Mouse (Mus musculus) 3134 (cell line): ENCODE data around the gene H2afy2.

Source experiments
- DNase-seq: peaks from one replicate; pipeline ENCODE4 v3.0.0-alpha.2; 2011; ENCODE audit warnings: low spot score; ENCODE audit not compliant: insufficient read length; ENCODE audit errors: extremely low read depth

H2afy2 gene

DNA sequence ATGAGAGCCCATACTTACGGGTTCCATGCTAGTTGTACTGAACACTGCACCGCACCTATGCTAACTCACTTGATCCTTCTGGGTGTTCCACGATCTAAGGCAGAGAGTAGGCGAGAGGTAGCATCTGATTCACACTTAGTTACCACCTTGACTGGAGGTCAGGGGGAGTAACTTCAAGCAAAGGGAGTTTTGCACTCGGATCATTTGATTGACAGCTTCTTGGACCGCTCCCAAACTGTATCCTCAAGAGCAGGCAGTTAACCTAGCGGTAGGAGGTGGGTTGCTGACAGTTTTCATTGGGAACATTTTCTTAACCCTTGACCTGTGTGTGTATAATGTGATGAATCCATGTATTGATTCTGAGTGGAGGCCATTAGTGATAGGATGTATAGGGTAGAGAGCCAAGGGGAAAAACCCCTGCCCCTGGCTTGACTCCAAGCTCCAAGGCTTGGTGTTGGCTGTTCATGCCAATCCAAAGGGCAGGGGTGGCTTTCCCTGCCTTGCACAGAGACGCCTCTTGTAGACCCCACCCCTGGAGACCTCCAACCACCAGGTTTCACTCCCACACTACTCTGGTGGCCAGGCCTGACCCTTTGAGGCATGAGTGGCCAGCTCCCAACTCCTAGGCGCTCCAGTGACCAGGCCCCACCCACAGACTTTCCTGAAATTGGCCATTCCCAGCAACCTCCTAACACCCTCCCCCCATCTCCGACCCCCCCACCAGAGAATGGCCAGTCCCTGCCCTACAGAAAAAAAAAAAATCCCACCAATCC lies 3.8 kb upstream of the H2afy2 start:
- DNase-seq, result no peak

DNA sequence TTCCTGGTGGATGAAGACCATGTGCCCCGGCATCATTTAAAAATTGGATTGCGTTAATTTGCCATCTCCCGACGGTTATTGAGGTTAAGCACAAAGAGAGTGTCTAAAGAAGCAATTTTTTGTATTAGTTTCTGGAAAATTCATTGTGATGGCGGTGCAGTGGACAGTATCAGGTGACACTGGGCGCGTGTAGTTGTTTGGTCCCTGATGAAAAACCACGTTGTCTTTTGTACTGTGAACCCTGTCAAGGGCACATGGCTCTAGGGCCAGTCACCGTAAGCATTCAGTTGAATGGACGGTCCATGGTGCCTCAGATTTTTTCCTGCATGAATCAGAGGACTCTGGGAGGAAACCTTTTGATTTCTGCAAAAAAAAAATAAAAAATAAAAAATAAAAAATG lies 467 bp upstream of the H2afy2 start:
- DNase-seq, result no peak

DNA sequence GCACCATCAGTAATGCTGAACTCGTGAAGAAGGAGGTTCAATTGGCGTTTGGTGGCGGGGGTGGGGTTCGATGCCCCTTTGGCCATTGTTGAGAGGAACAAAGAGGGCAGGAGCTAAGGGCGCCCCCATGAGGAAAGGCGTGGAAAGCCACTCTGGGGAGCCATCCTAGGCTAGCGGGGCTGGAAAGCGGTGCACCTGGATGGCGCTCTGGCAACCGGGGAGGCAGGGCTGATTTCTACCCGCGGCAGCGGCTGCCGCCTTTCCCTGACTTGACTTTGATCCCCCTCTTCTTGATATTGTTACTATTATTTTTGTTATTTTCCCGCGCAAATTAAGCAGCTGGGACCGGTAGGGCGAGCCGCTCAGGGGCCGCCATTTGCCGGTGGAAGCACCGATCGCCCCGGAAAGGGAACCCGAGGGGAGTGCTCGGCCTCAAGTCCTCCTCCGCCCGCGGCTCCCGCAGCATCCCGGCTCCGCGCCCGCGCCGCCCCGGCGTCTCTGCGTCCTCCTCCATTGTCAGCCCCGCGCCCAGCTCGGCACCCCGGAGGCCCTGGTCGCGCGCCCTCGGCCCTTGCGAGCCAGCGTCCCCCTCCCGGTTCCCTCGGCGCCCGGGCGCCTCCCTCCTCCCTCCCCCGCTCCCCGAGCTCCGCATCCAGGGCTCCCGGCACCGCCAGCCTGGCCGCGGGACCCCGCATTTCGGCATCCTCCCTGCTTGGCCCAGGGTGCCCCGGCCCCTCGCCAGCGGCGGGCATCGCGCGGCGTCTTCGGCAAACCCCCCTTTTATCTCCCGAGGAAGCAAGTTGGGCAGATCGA lies 942 bp downstream of the H2afy2 start:
- DNase-seq, result no peak

DNA sequence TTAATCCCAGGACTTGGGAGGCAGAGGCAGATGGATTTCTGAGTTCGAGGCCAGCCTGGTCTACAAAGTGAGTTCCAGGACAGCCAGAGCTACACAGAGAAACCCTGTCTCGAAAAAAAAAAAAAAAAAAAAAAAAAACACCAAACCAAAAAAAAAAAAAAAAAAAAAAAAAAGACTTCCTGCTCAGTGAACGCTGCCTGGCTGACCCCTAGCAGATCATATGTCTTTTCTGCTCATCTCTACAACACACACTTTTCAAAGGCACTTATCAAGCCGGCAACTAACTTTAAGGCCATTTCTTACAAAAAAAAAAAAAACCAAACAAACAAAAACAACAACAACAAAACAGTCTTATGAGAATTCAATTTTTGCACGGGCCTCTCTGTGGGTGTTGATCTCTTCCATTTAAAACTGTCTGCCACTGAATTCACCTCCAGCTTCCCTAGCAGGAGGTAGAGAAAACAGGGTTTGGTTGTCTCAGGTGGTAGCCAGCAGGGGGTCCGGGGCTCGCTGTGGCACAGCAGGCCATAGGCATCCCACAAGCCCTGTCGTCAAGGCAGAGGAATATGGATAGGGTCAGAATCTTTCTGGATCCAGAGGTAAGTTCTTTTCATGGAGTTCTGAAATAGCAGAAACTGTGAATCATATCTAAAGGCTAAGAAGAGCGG lies 2.4 kb downstream of the H2afy2 start:
- no peak for DNase-seq

DNA sequence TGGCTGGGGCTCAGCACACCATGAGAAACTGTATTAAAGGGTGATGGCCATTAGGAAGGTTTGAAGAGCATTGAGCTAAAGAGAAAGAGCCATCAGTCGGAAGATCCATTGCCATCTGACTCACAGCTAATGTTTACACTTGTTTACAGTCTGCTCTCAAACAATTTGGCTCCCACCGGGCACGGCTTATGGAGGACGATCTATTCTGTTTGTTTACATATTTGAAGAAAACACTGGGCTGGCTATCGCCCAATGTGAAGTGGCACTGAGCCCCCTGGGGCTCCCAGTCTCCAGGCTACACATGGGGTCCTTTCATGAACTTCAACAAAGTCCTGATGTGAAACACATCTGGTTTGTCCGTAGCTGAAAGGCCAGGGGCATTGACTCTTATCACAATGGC lies 17.1 kb downstream of the H2afy2 start:
- no peak for DNase-seq

DNA sequence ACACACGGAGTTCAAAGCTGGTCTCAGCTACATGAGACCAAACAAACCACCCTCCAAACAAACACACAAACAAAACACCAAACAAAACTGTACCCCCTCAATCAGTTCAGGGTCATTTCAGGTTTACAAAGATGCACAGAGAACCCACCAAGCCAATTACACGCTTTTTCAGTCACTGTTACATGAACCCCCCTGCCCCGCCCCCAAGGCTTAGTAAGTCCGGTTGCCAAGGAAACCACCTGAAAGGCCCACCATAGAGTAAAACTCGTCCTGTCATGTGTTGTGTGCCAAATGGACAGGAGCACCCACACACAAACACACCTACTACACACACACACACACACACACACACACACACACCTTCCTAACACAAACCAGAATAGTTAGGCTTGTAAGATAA lies 18.4 kb downstream of the H2afy2 start:
- no peak for DNase-seq

DNA sequence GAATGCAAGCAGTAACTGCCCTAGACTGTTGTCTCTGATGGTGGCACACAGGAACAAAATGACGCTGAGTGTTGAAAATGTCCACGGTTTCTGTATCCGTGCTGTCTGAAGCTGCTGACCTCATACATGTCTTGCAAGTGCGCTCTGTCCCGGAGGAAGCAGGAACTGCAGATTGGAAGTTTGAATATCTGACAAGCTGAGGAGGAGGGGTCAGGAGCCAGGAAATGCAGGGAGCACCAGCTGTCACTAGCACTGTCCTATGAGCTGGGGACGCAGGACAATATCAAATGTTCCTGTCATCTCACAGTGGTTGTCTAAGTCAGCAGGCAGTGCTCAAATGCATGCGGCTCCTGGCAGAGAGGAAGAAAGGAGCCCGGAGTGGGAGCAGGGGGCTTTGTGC lies 19.3 kb downstream of the H2afy2 start:
- DNase-seq, result no peak

DNA sequence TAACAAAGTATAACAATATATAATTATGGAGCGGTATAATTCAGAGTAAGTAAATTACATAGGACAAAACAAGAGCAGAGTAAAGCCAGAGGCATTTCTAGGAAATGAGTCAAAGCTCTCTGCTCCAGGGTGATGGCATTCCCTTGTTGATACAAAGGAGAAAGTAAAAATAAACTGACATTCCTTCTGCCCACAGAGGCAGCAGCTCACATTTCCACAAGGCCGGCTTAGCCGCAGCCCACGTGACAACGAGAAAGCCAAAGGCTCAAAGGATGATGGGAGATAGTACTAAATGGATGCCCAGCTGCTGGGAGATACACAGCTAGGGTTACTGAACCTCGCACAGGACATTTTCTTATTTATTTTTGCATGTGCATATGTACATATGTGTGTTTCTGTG lies 24.1 kb downstream of the H2afy2 start:
- DNase-seq, result peak; percentile 65

DNA sequence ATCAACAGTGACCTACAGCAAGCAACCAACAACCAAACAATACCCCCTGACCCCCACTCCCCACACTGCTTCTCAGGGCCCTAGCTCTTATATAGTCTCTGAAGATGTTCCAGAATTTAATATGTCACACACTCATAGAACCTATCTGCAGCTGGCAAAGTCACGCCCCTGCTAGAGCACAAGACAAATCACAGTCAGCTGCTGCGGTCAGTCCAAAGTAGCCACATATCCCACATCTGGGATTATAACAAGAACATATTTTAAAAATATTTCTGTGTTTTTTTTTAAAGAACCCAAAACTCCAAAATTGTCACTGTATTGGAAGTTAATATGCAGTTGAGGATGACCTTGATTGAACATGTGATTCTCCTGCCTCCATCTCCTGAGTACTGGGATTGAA lies 25.0 kb downstream of the H2afy2 start:
- DNase-seq, result no peak

DNA sequence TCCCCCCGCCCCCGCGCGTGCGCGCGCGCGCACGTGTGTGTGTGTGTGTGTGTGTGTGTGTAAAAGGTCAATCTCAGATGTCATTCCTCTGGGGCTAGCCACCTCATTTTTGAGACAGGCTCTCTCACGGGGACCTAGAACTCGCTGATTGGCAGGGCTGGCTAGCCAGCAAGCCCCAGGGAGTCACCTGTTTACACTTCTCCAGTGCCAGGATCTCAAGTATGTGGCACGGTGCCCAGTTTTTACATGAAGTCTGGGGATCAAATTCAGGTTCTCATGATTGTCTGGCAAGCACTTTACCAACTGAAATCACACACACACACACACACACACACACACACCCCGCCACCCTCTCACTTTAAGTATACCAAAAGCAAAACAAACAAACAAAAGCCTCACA lies 26.9 kb downstream of the H2afy2 start:
- peak; percentile 47 for DNase-seq

DNA sequence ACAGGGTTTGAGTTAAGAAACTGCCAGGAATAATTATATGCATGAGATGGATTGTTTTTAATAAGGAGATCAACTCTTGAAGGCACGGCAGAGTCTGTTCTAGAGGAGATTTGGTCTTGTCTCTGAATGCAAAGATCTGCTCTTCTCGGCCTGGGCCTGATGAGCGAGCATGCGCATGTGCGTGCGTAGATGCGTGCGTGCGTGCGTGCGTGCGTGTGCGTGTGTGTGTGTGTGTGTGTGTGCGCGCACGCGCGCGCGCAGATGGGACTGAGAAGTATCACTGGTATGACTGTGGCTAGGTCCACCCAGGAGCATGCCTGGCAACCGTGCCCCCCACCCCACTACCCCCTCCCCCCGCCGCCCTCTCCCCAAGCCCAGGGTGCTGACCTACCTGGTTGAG lies 30.9 kb downstream of the H2afy2 start:
- DNase-seq, result no peak

DNA sequence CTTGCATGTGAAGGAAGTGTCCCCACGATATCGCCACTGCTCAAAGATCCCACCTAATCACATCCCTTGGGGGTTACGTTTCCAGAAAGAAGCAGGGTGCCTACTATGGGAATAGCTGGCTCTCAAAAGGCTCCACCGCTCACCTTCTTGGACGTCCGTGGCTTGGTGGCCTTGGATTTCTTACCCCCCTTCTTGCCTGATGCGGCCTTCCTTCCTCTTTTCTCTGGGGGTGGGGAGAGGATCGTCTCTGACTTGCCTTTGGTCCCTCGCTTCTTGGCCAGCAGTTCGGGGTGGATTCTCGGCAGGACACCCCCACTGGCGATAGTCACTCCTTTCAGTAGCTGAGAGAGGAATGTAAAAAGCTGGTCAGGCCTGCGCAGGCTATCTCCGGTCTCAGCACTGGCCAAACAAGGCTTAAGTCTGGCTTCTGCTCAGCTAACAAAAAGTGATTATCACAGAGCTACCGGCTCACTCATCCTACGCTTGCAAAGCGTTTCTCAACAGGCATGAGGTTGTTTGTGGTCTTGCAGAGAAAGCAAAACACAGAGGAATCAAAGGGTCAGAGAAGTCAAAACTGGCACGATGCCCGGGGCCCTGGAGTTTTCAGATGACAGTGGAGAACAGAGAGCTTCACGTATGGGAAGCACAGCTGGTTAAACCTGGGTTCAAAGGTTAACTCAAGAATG lies 32.3 kb downstream of the H2afy2 start:
- no peak for DNase-seq

DNA sequence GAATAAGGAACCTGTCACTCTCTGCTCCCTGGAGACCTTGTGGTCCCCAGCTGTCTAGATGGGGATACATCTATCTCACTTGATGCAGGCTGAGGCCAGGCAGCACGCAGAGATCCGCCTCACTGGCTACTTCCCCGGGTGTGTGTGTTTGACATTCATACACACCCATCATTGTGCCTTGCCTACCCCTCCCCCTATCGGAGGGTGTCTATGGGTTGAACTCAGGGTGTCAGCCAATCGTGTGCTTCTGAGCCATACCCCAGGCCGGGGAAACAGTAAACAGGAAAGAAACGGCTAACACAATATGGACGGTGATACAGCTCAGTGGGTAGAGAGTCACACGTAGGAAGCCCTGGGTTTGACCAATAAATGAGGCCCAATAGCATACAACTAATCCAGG lies 33.9 kb downstream of the H2afy2 start:
- no peak for DNase-seq

DNA sequence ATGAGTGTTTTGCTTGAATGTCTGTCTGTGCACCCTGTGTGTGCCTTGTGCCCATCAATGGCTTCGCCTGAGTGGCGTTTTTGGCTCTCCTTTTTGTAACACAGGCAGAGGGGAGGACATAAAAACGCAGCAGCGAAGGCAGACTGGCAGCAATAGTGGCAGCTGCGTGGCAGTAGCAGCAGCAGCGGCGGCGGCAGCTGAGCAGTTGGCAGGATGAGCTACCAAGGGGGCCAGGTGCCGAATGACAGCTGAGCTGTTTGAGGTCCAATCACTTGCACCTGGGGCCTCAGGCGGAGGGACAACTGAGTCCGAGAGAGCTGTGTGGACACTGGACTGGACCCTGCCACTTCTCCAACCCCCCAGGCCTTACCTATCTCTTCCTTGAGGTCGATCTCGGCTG lies 36.6 kb downstream of the H2afy2 start:
- DNase-seq, result no peak

DNA sequence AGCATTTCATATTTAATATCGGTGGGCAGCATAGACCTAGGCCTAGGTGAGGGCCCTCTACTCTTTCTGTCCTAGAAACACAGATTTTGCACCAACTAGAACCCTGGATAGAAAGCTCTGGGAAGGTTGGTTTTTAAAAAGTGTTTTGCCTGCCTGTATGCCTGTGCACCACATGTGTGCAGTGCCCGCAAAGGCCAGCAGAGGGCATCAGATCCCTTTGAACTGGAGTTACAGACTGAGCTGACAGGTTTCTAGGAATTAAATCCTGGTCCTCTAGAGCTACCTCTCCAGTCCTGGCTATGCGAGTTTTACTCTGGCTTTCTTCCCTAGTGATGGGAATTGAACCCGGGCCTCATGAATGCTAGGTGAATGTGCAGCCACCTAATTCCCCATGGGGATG lies 38.8 kb downstream of the H2afy2 start:
- DNase-seq, result no peak

DNA sequence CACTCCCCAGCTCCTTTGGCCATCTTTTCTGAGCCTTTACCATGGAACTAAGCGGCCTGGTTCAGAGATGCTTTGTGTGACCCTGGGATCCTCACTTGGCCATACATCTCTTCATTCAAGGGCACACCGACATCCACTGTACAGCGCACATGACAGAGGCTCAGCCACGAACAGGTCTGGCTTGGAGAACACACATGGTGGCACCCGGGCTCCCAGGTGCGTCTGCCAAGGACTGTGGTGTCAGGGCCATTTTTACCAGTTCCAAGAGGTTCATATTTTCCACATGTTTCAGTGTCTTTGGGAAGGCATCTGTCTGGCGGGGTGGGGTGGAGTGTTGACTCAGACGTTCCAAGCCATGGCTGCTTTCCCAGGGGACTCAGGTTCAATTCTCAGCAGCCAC lies 41.6 kb downstream of the H2afy2 start:
- DNase-seq, result no peak

DNA sequence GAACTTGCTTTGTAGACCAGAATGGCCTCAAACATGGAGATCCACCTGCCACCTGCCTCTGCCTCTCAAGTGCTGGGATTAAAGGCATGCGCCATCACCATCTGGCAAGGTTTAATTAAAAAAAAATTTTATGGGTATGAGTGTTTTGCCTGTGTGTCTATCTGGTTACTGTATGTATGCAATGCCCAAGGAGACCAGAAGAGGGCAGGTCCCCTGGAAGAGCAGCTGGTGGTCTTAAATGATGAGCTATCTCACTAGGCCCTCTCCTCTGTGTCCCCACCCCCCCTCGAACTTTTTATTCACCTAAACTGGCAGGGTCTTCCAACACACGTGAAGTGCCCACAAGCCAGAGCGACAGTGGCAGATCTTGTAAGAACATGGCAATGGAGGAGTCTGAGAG lies 42.1 kb downstream of the H2afy2 start:
- DNase-seq, result no peak

DNA sequence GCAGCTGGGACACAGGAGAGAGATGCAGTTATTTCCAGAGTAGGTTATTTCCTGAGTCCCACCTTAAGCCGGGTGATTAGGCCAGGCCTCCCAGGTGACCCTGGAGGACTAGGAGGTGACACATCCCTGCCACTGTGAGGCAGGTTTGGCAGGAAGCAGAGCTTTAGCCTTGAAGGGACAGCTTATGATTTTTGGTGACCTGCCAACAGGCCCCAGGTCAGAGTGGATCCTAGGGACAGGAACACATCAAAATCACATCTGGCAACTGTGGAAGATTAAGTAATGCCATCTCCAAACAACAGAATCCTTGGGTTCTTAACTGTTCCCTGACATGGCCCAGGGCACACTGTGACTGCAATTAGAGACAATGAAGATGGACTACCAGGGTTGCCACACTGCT lies 42.6 kb downstream of the H2afy2 start:
- DNase-seq, result no peak

DNA sequence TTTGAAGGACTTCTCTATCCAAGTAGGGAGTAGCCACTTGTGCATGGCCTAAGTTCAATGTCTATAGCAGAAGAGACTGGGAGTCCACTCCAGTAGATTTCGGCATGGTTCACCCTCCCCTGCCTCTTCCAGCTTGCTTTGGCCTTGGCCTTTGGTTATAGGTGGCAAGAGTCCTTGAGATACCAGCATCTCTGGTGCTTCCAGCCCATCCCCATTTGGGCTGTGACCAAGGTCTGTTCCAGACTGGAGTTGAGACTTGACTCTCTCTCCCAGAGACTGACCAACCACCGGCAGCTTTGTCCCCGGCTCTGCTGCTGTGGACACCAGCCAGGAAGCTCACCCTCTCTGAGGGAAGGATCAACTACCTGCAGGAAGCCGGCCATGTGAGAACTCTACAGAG lies 45.8 kb downstream of the H2afy2 start:
- DNase-seq, result no peak

DNA sequence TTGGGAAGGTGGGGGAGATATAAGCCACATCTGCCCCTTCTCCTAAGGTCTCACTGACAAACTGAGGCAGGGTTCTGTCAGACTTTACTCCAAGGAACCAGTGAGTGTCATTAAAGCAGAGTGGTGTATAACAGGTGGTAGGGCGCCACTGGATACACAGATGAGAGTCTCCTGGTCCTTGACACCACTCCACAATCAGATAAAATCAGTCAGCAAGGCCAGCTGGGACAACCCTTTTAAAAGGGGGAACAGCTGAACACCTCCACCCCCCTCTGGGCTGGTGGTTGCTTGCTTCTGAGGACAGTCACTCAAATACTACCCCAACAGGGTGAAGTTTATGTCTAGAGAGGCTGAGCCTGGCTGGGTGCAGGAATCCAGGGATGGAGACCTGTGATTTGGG lies 46.4 kb downstream of the H2afy2 start:
- no peak for DNase-seq

DNA sequence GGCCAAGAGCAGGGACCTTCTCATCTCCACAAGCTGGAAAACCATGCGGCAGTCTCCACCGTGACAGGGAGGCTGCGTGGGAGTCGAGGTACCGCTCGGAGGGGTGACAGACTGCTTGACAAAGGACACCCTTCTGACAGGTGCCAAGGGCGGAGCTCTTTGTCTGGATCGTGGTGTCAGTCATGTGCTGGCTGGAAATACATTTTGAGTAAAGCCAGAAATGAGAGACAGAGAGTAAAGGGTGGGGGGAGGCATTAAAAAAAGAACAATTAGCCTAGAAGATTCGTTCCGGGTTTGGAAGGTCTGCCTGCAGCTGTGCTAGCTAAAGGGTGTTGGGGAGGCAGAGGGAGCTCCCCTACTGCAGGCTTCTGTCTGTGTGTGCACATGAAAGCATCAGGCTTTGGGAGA lies 47.3 kb downstream of the H2afy2 start:
- no peak for DNase-seq
